Mouse (Mus musculus) heart, postnatal 0 days (tissue): ENCODE measurements around the gene Gm10644.

Source experiments
- CTCF ChIP-seq: IDR thresholded peaks from 2 replicates; pipeline ENCODE4 v1.5.1; 2016; ENCODE audit warnings: antibody characterized with exemption, control low read depth, low read depth
- EP300 ChIP-seq: IDR thresholded peaks from 2 replicates; pipeline ENCODE4 v1.6.1; 2016; ENCODE audit warnings: antibody characterized with exemption, low read depth

- TF ChIP-seq EP300 (no peak), CTCF (no peak)
These were observed 9.5 kb downstream of the Gm10644 start for GRCm38 (mm10) chr8:83945540-83945939.
